Mouse (Mus musculus) Muller cell, postnatal 12 days (primary cell): ENCODE results near the gene Itga8.

ENCODE experiments used
- DNase-seq: peaks from one replicate; pipeline ENCODE4 v3.0.0-alpha.2; 2015; ENCODE audit errors: inconsistent ontology term

Itga8 gene

DNA sequence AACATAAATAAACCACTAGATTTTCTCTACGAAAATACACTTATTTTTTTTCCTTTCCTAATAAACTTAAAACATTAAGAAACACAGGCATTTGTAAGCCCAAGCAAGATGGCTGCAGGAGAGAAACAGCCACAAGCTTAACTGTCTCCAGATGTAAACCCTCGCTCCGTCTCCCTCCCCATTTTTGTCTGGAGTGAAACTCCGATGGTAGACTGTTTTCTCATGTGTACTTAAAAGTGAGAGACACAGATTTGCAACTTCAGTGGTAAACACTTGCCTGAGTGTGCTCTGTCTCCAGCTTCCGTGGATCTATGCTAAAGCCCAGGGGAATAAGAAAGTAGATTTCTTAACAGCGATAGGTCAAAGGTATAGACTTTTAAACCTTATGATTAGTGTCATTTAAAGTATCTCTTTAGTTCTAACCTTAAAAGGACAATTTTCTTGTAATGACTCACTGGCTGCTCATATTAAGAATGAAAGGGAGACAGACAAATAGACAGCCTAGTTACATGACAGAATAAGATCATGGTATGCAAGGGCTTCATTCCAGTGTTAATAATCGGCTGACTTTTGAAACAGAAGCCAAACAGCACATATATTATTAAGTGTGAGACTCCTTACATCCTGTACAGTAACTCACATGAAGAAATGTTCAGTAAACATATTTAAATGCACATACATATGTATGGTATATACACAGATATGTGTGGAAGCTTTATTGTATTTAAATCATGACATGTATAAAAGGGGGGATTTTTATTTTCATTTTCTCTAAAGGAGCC lies 209.3 kb downstream of the Itga8 start:
- no peak for DNase-seq

DNA sequence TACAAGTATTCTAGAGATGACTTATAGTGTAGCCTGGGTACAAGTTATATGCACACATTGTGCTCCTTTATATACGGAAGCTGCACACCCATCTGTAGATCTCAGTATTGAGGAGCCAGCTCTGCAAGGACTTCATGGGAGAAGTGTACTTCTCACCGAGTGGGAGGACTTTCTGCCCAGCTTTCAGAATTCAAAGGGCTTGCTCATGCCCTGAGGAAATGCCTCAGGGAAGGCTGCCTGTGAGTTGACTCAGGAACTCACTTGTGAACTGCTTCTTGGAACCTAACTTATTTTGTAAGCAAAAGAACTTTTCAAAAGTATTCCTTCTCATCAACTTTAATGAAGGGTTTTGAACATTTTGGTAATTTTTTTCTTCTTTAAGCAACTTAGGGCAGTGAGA lies 210.7 kb downstream of the Itga8 start:
- DNase-seq = no peak

DNA sequence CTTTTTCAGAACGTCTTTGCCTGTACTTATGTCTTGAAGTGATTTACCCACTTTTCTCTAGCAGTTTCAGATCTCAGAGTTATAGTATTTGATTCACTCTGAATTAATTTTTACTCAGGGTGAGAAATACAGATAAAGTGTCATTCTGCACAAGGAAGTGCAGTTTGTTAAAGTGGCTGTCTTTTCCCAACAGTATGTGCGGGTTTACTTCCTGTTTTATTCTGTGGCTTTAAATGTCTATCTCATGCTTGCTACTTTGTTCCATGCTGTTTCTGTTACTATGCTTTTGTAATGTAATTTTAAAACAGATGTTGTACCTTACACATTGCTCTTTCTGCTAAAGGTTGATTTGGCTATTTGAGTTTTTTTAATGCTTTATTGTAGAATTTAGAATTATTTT lies 216.2 kb downstream of the Itga8 start:
- no peak for DNase-seq

DNA sequence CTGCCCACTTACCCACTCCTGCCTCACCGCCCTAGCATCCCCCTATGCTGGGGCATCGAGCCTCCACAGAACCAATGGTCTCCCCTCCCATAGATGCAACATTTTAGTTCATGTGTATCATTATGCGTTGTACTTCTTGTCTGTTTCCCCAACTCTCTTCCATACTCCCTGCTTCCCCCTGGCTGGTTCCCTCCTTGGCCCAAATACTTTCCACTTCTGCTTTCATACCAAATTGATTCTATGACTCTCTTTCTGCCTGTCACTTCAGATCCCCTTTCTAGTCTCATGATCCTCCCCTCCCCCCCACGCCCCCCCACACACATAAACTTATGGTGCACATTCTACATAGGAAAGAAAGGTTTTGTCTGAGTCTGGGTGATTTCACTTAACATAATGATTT lies 217.4 kb downstream of the Itga8 start:
- DNase-seq = no peak

DNA sequence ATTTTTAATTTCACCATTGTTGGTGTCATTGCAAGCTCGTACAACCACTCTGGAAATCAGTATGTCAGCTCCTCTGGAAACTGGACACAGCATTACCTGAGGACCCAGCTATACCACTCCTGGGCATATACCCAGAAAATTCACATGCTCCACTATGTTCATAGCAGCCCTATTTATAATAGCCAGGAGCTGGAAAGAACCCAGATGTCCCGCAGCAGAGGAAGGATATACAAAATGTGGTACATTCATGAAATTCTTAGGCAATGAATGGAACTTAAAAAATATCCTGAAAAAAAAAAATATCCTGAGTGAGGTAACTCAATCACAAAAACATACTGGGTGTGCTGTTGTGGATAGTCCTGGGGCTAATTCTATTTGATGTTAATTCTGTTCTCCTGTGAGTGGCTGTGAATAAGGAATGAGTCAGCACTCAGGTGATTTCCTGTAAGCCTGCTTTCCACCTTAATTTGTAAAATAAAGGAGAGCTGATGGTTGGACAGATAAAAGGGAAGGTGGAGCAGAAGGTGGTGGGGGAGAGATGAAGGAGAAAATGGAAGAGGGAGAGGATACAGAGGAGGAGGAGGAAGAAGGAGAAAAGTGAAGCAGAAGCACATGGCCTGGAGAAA lies 224.3 kb downstream of the Itga8 start:
- no peak for DNase-seq

DNA sequence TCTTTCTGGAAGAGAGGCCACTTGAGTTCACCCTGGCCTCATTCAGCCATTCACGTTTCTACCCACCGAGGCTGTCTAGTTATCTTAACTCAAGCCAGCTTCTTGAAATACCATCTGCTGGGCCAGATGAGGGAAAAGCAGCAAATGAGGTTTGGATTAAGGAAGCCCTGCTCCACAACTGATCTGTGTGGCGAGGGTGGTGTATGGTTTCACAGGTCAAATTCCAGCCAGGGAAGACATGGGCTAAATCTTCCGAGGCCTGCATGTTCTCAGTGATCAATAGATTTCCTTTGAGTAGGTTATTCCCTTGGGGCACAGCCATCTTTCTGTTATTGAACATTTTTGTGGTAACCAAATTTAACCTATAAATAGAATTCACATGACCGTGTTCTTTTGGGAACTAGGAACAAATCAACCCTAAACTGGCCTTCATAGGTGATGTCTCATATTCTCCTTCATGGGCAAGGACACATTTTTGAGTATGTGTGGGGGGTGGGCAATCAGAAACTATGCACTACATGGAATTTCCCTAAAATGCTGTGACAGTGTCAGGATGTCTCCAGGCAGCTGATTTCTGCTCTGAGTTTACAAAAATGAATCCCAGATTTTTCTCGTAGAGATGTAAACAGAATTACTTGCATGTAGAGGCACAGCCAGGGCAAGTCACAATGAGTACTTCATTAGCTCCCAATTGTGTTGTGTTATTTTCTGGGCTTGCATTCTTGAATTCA lies 235.9 kb downstream of the Itga8 start:
- DNase-seq = no peak

DNA sequence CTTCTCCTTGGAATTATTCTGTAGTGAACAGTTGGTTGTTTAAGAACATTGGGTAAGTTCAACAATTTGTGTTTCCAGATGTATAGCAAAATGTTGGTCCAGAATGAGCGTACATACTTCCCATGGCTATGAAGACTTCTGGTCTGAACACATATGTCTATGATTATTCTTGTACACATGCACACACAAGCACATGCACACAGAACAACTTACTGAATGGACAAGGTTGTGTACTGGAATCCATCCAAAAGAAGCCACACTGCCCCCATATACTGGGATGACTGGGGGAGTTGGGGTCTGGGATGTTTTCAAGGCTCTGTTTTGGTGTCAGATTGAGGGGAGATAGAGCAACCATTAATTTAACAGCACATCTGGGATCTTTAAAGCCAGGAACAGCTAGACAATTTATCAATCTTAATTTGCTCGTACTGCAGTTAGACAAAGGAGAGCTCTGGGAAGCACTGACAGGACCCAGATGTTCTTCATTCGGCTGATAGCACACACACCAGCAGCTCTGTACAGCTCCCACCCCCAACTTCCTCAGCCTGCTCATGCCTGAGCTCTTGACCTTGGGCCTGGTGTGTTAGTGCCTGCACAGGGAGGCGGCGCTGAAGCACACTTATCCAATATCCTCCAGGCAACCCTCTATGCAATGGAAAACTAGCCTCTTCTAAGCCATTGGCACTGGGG lies 241.5 kb downstream of the Itga8 start:
- no peak for DNase-seq
